Mouse (Mus musculus) left cerebral cortex, adult 11 months (tissue): Measurements from ENCODE around the gene Cul3.
"Not testable (repeated sequence)": the region's sequence is repeated elsewhere in the genome, so short reads cannot be mapped to it uniquely, and the experiment has no call there.

Experiments used
- DNase-seq: peaks from one replicate; pipeline ENCODE4 v3.0.0; 2022; ENCODE audit warnings: low spot score

The Cul3 gene

GRCm38 (mm10) chr1:80340436-80341376 lies at the start of gene Cul3:
Gene Cul3, minus strand, starts transcription at chr1:80340480.
- DNase-seq = peak; percentile 91

GRCm38 (mm10) chr1:80389518-80389917 lies 49.2 kb upstream of the Cul3 start:
- DNase-seq = no peak

- DNase-seq = no peak
Observed at GRCm38 (mm10) chr1:80383613-80384589, 43.6 kb upstream of the Cul3 start.

GRCm38 (mm10) chr1:80382928-80383327 lies 42.6 kb upstream of the Cul3 start:
- DNase-seq = no peak

GRCm38 (mm10) chr1:80381302-80381701 lies 41.0 kb upstream of the Cul3 start:
- no peak for DNase-seq

- no peak for DNase-seq
Observed at GRCm38 (mm10) chr1:80372010-80372409, 31.7 kb upstream of the Cul3 start.

- DNase-seq = no peak
Observed at GRCm38 (mm10) chr1:80371189-80371889, 31.1 kb upstream of the Cul3 start.

GRCm38 (mm10) chr1:80363486-80363885 lies 23.2 kb upstream of the Cul3 start:
- DNase-seq = no peak

GRCm38 (mm10) chr1:80362946-80363345 lies 22.7 kb upstream of the Cul3 start:
- DNase-seq = no peak

- no peak for DNase-seq
Observed at GRCm38 (mm10) chr1:80362400-80362799, 22.1 kb upstream of the Cul3 start.

GRCm38 (mm10) chr1:80361771-80362170 lies 21.5 kb upstream of the Cul3 start:
- DNase-seq = not testable (repeated sequence)

GRCm38 (mm10) chr1:80360038-80360608 lies 19.8 kb upstream of the Cul3 start:
- DNase-seq = no peak

- DNase-seq = peak; percentile 57
Observed at GRCm38 (mm10) chr1:80340061-80340435, 232 bp downstream of the Cul3 start.

GRCm38 (mm10) chr1:80339425-80340021 lies 757 bp downstream of the Cul3 start:
- peak; percentile 12 for DNase-seq

- no peak for DNase-seq
Observed at GRCm38 (mm10) chr1:80338398-80338797, 1.9 kb downstream of the Cul3 start.

- no peak for DNase-seq
Observed at GRCm38 (mm10) chr1:80335726-80336368, 4.4 kb downstream of the Cul3 start.

- no peak for DNase-seq
Observed at GRCm38 (mm10) chr1:80335118-80335517, 5.2 kb downstream of the Cul3 start.

GRCm38 (mm10) chr1:80330970-80331369 lies 9.3 kb downstream of the Cul3 start:
- no peak for DNase-seq

- no peak for DNase-seq
Observed at GRCm38 (mm10) chr1:80325761-80326160, 14.5 kb downstream of the Cul3 start.

GRCm38 (mm10) chr1:80324370-80324769 lies 15.9 kb downstream of the Cul3 start:
- no peak for DNase-seq
